Mouse (Mus musculus) thymus, adult 2 months (tissue): Measurements from ENCODE around the gene Mical2. TPM values are rescaled to one million over a fixed set of nuclear protein-coding genes. Genes with fewer than 3 reads are reported as not detected.

Experiments
- DNase-seq: peaks from one replicate; pipeline ENCODE4 v3.0.0; 2021
- H3K27ac ChIP-seq: fragments of 200-500 bp; 2 replicates; pipeline ENCODE4 v1.5.1; 2012; ENCODE audit warnings: low read length, control low read depth; ENCODE audit not compliant: control insufficient read depth, insufficient read depth
- H3K27me3 ChIP-seq: fragments of 200-500 bp; 2 replicates; pipeline ENCODE4 v1.6.1; 2012; ENCODE audit warnings: mild to moderate bottlenecking, low read length, moderate library complexity, mixed read lengths; ENCODE audit not compliant: control insufficient read depth, insufficient read depth
- H3K36me3 ChIP-seq: fragments of 200-500 bp; 2 replicates; pipeline ENCODE4 v1.6.1; 2012; ENCODE audit warnings: mild to moderate bottlenecking, low read length, moderate library complexity; ENCODE audit not compliant: control insufficient read depth, insufficient read depth
- H3K4me1 ChIP-seq: fragments of 200-500 bp; replicated peaks from 2 replicates; pipeline ENCODE4 v1.6.1; 2012; ENCODE audit warnings: low read length; ENCODE audit not compliant: control insufficient read depth, insufficient read depth
- H3K4me3 ChIP-seq: fragments of 200-500 bp; 2 replicates; pipeline ENCODE4 v1.5.1; 2012; ENCODE audit warnings: mild to moderate bottlenecking, low read length, control low read depth, moderate library complexity; ENCODE audit not compliant: control insufficient read depth, insufficient read depth
- CTCF ChIP-seq: fragments of 200-500 bp; IDR thresholded peaks from 2 replicates; pipeline ENCODE4 v1.5.1; 2012; ENCODE audit warnings: mild to moderate bottlenecking, control low read depth, low read length, moderate library complexity, borderline replicate concordance; ENCODE audit not compliant: control insufficient read depth, poor library complexity, insufficient read depth; ENCODE audit errors: extremely low read depth
- POLR2A ChIP-seq: fragments of 200-500 bp; IDR thresholded peaks from 2 replicates; pipeline ENCODE4 v1.6.1; 2012; ENCODE audit warnings: mild to moderate bottlenecking, low read length, control low read depth, moderate library complexity; ENCODE audit not compliant: control insufficient read depth, poor library complexity, insufficient read depth; ENCODE audit errors: extremely low read depth
- WGBS: fragments of 180-500 bp; shearing (Covaris S2); methylation state at CpG from one replicate; pipeline ENCODE4 v1.1.7; 2018; 5-methylcytosine and 5-hydroxymethylcytosine counted together
- polyA plus RNA-seq: library from polyadenylated mRNA; depleted of rRNA; stranded (reverse); fragments of >200 nt; gene quantifications from 2 replicates; pipeline ENCODE4 v1.2.3, GENCODE M21; 2012

Gene Mical2
- polyA plus RNA-seq, 1 experiment: 3.5 TPM

DNA sequence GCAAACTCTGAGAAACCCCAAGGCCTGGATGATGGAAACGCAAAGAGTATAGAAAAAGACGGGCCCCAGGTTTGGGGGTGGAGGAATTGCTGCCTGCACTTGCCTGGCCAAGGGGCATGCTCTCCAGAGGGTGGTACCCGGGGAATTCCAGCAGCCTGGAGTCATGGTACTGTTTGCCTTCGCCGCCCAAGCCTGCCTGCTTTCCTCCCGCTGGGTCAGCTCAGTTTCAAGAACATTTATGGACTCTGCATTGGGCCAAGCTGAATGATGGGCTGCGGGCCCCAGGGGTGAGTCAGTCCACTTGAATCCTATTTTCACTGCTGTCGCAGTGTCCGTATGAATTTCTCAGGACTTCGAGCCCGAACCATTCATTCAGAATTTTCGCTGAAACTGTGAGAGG is 802 bp upstream of the Mical2 start:
- no peak for DNase-seq
- Histone ChIP-seq H3K27ac (no peak overlapping the region), H3K36me3 (no peaks in the 10 kb centered on the region), H3K4me3 (no peak overlapping the region), H3K27me3 (no peaks in the 10 kb centered on the region), H3K4me1 (peaks cover 17% of the 10 kb centered on the region)
- TF ChIP-seq CTCF: no peak
- no peak for TF ChIP-seq POLR2A
- WGBS: 94% methylated on average over 12 of the region's 12 CpGs

DNA sequence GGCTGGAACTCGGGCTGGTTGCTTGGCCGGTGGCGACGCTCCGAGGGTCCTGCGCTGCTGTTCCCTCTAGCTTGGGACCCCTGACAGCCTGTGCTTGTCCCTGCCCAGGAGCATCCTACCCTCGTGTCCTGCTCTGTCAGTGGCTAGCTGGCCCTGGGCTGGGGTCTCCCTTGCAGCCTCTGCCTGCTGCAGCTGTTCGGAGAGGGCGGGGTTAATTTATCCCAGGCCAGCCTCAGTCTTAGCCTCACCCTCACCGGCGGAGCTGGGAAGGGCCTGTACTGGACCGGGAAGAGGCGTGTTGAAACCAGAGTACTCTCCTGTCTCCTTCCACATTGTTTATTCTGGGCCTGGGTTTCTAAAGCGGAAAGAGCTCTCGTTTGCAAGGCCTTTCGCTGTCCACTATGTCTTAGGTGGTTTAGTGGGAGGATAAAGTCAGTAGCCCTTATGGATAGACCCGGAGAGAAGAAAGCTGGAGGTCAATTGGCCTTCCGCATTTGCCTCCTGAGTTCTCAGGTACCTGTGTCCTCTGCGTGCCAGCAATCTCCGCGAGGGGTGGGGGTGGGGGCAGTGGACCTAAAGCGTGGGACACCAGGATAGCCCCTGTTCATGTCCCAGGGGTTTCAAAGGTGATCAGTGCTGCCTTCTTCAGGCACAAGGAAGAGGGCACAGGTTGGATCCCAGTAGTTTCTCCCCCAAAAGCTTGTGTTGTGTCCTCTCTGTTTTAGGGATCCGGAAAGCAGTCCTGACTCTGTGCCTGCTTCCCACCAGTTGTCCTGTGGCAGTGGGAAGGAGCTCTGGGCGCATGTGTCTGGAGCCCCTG is 1.0 kb downstream of the Mical2 start:
- 47% methylated on average over 24 of the region's 24 CpGs for WGBS

GRCm38 (mm10) chr7:112227266-112227562 is 1.6 kb downstream of the Mical2 start:
- Histone ChIP-seq H3K36me3 (no peaks in the 10 kb centered on the region), H3K27me3 (no peaks in the 10 kb centered on the region), H3K4me3 (no peak overlapping the region), H3K27ac (no peak overlapping the region), H3K4me1 (peaks cover 17% of the 10 kb centered on the region)
- DNase-seq: no peak
- TF ChIP-seq POLR2A (no peak), CTCF (no peak)
- WGBS: 96% methylated on average over 6 of the region's 6 CpGs

More for the DNA sequence above, 1.0 kb downstream of the Mical2 start:
- H3K36me3 ChIP-seq: no peaks in the 10 kb centered on the region
- no peak for TF ChIP-seq POLR2A
- TF ChIP-seq CTCF: no peak
- H3K27me3 ChIP-seq: no peaks in the 10 kb centered on the region
- peak overlapping the region; percentile 46 for H3K4me3 ChIP-seq
- no peak for DNase-seq
- no peak overlapping the region for H3K27ac ChIP-seq
- peaks cover 17% of the 10 kb centered on the region for H3K4me1 ChIP-seq

GRCm38 (mm10) chr7:112228827-112229498 is 3.3 kb downstream of the Mical2 start:
- Histone ChIP-seq H3K4me3 (no peak overlapping the region), H3K27me3 (no peaks in the 10 kb centered on the region), H3K4me1 (peaks cover 20% of the 10 kb centered on the region), H3K36me3 (no peaks in the 10 kb centered on the region), H3K27ac (no peak overlapping the region)
- no peak for TF ChIP-seq CTCF
- no peak for TF ChIP-seq POLR2A
- no peak for DNase-seq
- 92% methylated on average over 20 of the region's 20 CpGs for WGBS

GRCm38 (mm10) chr7:112231731-112232130 is 6.1 kb downstream of the Mical2 start:
- no peak overlapping the region for H3K4me3 ChIP-seq
- WGBS: 92% methylated on average over 7 of the region's 7 CpGs
- no peaks in the 10 kb centered on the region for H3K27me3 ChIP-seq
- H3K4me1 ChIP-seq: peaks cover 5% of the 10 kb centered on the region
- DNase-seq: no peak
- no peak overlapping the region for H3K27ac ChIP-seq
- no peak for TF ChIP-seq POLR2A
- TF ChIP-seq CTCF: no peak
- H3K36me3 ChIP-seq: no peaks in the 10 kb centered on the region

GRCm38 (mm10) chr7:112233345-112234005 is 7.8 kb downstream of the Mical2 start:
- TF ChIP-seq CTCF (no peak), POLR2A (no peak)
- peak; percentile 39 for DNase-seq
- H3K27ac ChIP-seq: no peak overlapping the region
- H3K27me3 ChIP-seq: no peaks in the 10 kb centered on the region
- H3K4me1 ChIP-seq: peaks cover 6% of the 10 kb centered on the region
- no peaks in the 10 kb centered on the region for H3K36me3 ChIP-seq
- H3K4me3 ChIP-seq: no peak overlapping the region
- 40% methylated on average over 7 of the region's 7 CpGs for WGBS
